In the genomic region with DNA sequence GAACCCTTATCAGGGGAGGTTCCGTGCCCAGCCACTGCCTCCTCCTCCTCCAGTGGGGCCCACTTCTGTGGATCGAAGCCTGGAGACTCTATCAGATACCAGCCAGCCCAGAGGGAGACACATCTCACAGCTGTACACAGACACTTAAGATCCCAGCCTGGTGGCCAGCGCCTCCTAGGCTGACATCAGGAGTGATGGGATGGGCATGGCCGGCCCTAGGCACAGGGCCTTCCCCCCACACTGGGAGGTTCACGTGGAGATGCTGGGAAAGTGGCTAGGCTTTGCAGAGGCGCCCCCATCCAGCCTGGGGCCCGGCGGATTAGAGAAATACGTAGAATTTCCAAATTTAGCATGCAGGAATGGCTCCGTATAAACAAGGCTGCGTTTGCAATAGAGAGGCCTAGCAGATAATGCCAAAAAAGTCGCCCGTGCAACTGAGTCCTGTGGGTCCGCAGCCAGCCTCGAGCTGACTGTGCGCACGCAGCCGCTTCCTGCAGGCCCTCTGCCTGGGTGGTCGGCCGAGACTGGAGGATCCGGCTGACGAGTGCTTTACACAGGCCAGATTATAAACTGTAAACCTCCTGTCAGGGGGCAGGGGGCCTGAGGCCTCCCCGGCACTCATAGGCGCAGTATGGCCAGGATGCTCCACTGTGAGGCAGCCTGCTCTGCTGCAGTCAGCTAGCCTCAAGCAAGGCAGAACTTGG, we compare ENCODE assay signal across 10 mouse cellular contexts.
DNase-seq lines count a peak whose midpoint lies in the region; ATAC-seq and TF ChIP-seq lines count a peak whose summit lies in the region.
"Had no signal": no experiment of that assay in that cellular context is flagged by ENCODE, and none has a peak within 500 bp of the region (broad histone marks: within the 10 kb centered on the region; RNA-seq: fewer than 3 reads in every experiment).

No protein-coding gene starts in this region.

- no peak overlapping the region for H3K9ac ChIP-seq in liver, postnatal 0 days (replicated peaks)
- H3K9ac ChIP-seq in intestine, embryonic 16.5 days (ENCODE audit: low read depth, low read length), result peak overlapping the region; percentile 45; the same call in 1 of the 2 replicates
- H3K9ac ChIP-seq: liver, embryonic 14.5 days had no signal

- no peak for TF ChIP-seq EP300 in liver, postnatal 0 days (IDR thresholded peaks at IDR 0.05; ENCODE audit: low read depth)

- H3K4me2 ChIP-seq in liver, postnatal 0 days (ENCODE audit: low read depth, low read length), result no peak overlapping the region
- 0 out of 2 replicates have a peak overlapping the region, but pooled peaks have one; percentile 17 for H3K4me2 ChIP-seq in intestine, embryonic 16.5 days (ENCODE audit: low read depth, low read length)

- 24% methylated on average over 24 of the region's 24 CpGs for WGBS in heart, embryonic 10.5 days
- 69% methylated on average over 24 of the region's 24 CpGs for WGBS in liver, postnatal 0 days (ENCODE audit: insufficient replicate concordance)
- 42% methylated on average over 24 of the region's 24 CpGs for WGBS in intestine, embryonic 16.5 days

- H3K27ac ChIP-seq in heart, embryonic 10.5 days, result peak overlapping the region; percentile 63
- H3K27ac ChIP-seq in liver, postnatal 0 days (ENCODE audit: low read depth), result no peak overlapping the region
- H3K27ac ChIP-seq in intestine, embryonic 16.5 days (ENCODE audit: low read length), result peak overlapping the region; percentile 94
- no peak overlapping the region for H3K27ac ChIP-seq in layer of hippocampus, adult 2 months
- H3K27ac ChIP-seq: liver, embryonic 14.5 days had no signal

- no peak for ATAC-seq in liver, postnatal 0 days
- peak; percentile 87 for ATAC-seq in intestine, embryonic 16.5 days

- H3K36me3 ChIP-seq in heart, embryonic 10.5 days, result no peaks in the 10 kb centered on the region
- no peaks in the 10 kb centered on the region for H3K36me3 ChIP-seq in liver, postnatal 0 days (replicated peaks; ENCODE audit: insufficient read depth, low read length)
- no peaks in the 10 kb centered on the region for H3K36me3 ChIP-seq in intestine, embryonic 16.5 days (ENCODE audit: control insufficient read depth, insufficient read depth, low read length)

- DNase-seq in heart, embryonic 10.5 days (ENCODE audit: low spot score), result no peak
- no peak for DNase-seq in heart, postnatal 4 days
- peak; percentile 53 for DNase-seq in liver
- no peak for DNase-seq in liver, postnatal 0 days
- peak; percentile 76 to 90 for DNase-seq in lung, postnatal 4 days
- DNase-seq in layer of hippocampus, postnatal 14 days (ENCODE audit: low spot score in 2 of 2), result no peak
- DNase-seq in layer of hippocampus, adult 2 months (ENCODE audit: low spot score in 2 of 2), result no peak
- DNase-seq: spleen, adult 18-20 months had no signal

- H3K9me3 ChIP-seq in heart, embryonic 10.5 days, result 0 out of 2 replicates have a peak, but pooled peaks cover 5% of the 10 kb centered on the region
- peaks cover 4% of the 10 kb centered on the region; the same call in 1 of the 2 replicates for H3K9me3 ChIP-seq in liver, postnatal 0 days (ENCODE audit: low read length)
- H3K9me3 ChIP-seq in intestine, embryonic 16.5 days (ENCODE audit: control insufficient read depth, low read length), result no peaks in the 10 kb centered on the region; the same call in 1 of the 2 replicates

- no peak for TF ChIP-seq CTCF in liver, postnatal 0 days (IDR thresholded peaks at IDR 0.05; ENCODE audit: low read depth)
- TF ChIP-seq CTCF in layer of hippocampus, adult 2 months (conservative IDR thresholded peaks at IDR 0.05), result no peak

- peak overlapping the region; percentile 29; the same call in 1 of the 2 replicates for H3K4me3 ChIP-seq in heart, embryonic 10.5 days
- no peak overlapping the region for H3K4me3 ChIP-seq in liver, postnatal 0 days (ENCODE audit: low read depth, low read length)
- H3K4me3 ChIP-seq in intestine, embryonic 16.5 days (ENCODE audit: low read length), result no peak overlapping the region
- H3K4me3 ChIP-seq in layer of hippocampus, adult 2 months, result no peak overlapping the region

- H3K27me3 ChIP-seq in heart, embryonic 10.5 days (ENCODE audit: insufficient read depth, poor library complexity, severe bottlenecking), result peaks cover 84% of the 10 kb centered on the region
- H3K27me3 ChIP-seq in liver, postnatal 0 days (ENCODE audit: insufficient read depth, low read length), result no peaks in the 10 kb centered on the region
- H3K27me3 ChIP-seq in intestine, embryonic 16.5 days (replicated peaks; ENCODE audit: control insufficient read depth, insufficient read depth, low read length), result no peaks in the 10 kb centered on the region

- H3K4me1 ChIP-seq in heart, embryonic 10.5 days, result peaks cover 25% of the 10 kb centered on the region
- H3K4me1 ChIP-seq in liver, postnatal 0 days (ENCODE audit: insufficient read depth), result no peaks in the 10 kb centered on the region
- H3K4me1 ChIP-seq in intestine, embryonic 16.5 days (ENCODE audit: control insufficient read depth, insufficient read depth, low read length), result peaks cover 14% of the 10 kb centered on the region; the same call in 1 of the 2 replicates

Comparison
In these comparisons a context has a peak if more than half of its experiments do, and no peak if none do; other contexts are left out.
1. DNase-seq: peak in liver (single experiment) and lung, postnatal 4 days (2 of 2); none in heart, embryonic 10.5 days (single experiment), heart, postnatal 4 days (single experiment), liver, postnatal 0 days (single experiment), layer of hippocampus, postnatal 14 days (0 of 2) and layer of hippocampus, adult 2 months (0 of 2).
2. H3K27ac ChIP-seq: peak in heart, embryonic 10.5 days (single experiment) and intestine, embryonic 16.5 days (single experiment); none in liver, postnatal 0 days (single experiment) and layer of hippocampus, adult 2 months (single experiment).